Mouse (Mus musculus): ENCODE results near the gene Boc. TPM values are rescaled to one million over a fixed set of nuclear protein-coding genes. Genes with fewer than 3 reads are reported as not detected.

The Boc gene
- polyA plus RNA-seq, 1 experiment from 2014 or later: 4.7 TPM

GRCm38 (mm10) chr16:44496971-44497464 lies 61.7 kb downstream of the Boc start:
- Histone ChIP-seq H3K4me3 (ENCODE audit: low read depth, low read length) (no peak overlapping the region), H3K9ac (ENCODE audit: low read depth, low read length) (no peak overlapping the region), H3K27me3 (replicated peaks; ENCODE audit: control insufficient read depth, insufficient read depth, low read length) (no peaks in the 10 kb centered on the region), H3K9me3 (ENCODE audit: control insufficient read depth, low read length) (no peaks in the 10 kb centered on the region), H3K27ac (ENCODE audit: low read depth, low read length) (no peak overlapping the region), H3K4me1 (replicated peaks; ENCODE audit: control insufficient read depth, insufficient read depth, low read length) (0 out of 2 replicates have a peak, but pooled peaks cover 3% of the 10 kb centered on the region), H3K36me3 (ENCODE audit: control insufficient read depth, insufficient read depth, low read length) (no peaks in the 10 kb centered on the region; the same call in 1 of the 2 replicates), H3K4me2 (no peak overlapping the region)
- 67% methylated on average over 15 of the region's 15 CpGs for WGBS
- DNase-seq (ENCODE audit: low spot score): no peak
- ATAC-seq (replicated peaks; ENCODE audit: low FRiP score): no peak

GRCm38 (mm10) chr16:44494441-44495108 lies 64.1 kb downstream of the Boc start:
- no peaks in the 10 kb centered on the region for H3K9me3 ChIP-seq (ENCODE audit: control insufficient read depth, low read length)
- 0 out of 2 replicates have a peak, but pooled peaks cover 3% of the 10 kb centered on the region for H3K4me1 ChIP-seq (replicated peaks; ENCODE audit: control insufficient read depth, insufficient read depth, low read length)
- H3K9ac ChIP-seq (ENCODE audit: low read depth, low read length): no peak overlapping the region
- DNase-seq (ENCODE audit: low spot score) (no peak), ATAC-seq (replicated peaks; ENCODE audit: low FRiP score) (no peak)
- no peak overlapping the region for H3K4me3 ChIP-seq (ENCODE audit: low read depth, low read length)
- H3K27me3 ChIP-seq (replicated peaks; ENCODE audit: control insufficient read depth, insufficient read depth, low read length): no peaks in the 10 kb centered on the region
- no peak overlapping the region for H3K27ac ChIP-seq (ENCODE audit: low read depth, low read length)
- H3K36me3 ChIP-seq (ENCODE audit: control insufficient read depth, insufficient read depth, low read length): no peaks in the 10 kb centered on the region; the same call in none of the 2 replicates
- WGBS: 43% methylated on average over 8 of the region's 8 CpGs
- no peak overlapping the region for H3K4me2 ChIP-seq

GRCm38 (mm10) chr16:44493868-44494267 lies 64.8 kb downstream of the Boc start:
- H3K4me2 ChIP-seq: no peak overlapping the region
- no peak overlapping the region for H3K27ac ChIP-seq (ENCODE audit: low read depth, low read length)
- no peaks in the 10 kb centered on the region for H3K9me3 ChIP-seq (ENCODE audit: control insufficient read depth, low read length)
- 61% methylated on average over 6 of the region's 6 CpGs for WGBS
- DNase-seq (ENCODE audit: low spot score) (no peak), ATAC-seq (replicated peaks; ENCODE audit: low FRiP score) (no peak)
- no peak overlapping the region for H3K9ac ChIP-seq (ENCODE audit: low read depth, low read length)
- H3K4me3 ChIP-seq (ENCODE audit: low read depth, low read length): no peak overlapping the region
- H3K4me1 ChIP-seq (replicated peaks; ENCODE audit: control insufficient read depth, insufficient read depth, low read length): 0 out of 2 replicates have a peak, but pooled peaks cover 3% of the 10 kb centered on the region
- no peaks in the 10 kb centered on the region; the same call in none of the 2 replicates for H3K36me3 ChIP-seq (ENCODE audit: control insufficient read depth, insufficient read depth, low read length)
- H3K27me3 ChIP-seq (replicated peaks; ENCODE audit: control insufficient read depth, insufficient read depth, low read length): no peaks in the 10 kb centered on the region

- H3K27ac ChIP-seq (ENCODE audit: low read depth, low read length): no peak overlapping the region
- H3K4me2 ChIP-seq: no peak overlapping the region
- 82% methylated on average over 9 of the region's 9 CpGs for WGBS
- 0 out of 2 replicates have a peak, but pooled peaks cover 3% of the 10 kb centered on the region for H3K4me1 ChIP-seq (replicated peaks; ENCODE audit: control insufficient read depth, insufficient read depth, low read length)
- ATAC-seq (replicated peaks; ENCODE audit: low FRiP score): no peak
- no peaks in the 10 kb centered on the region; the same call in none of the 2 replicates for H3K36me3 ChIP-seq (ENCODE audit: control insufficient read depth, insufficient read depth, low read length)
- H3K27me3 ChIP-seq (replicated peaks; ENCODE audit: control insufficient read depth, insufficient read depth, low read length): no peaks in the 10 kb centered on the region
- H3K4me3 ChIP-seq (ENCODE audit: low read depth, low read length): no peak overlapping the region
- H3K9ac ChIP-seq (ENCODE audit: low read depth, low read length): no peak overlapping the region
- no peaks in the 10 kb centered on the region for H3K9me3 ChIP-seq (ENCODE audit: control insufficient read depth, low read length)
- DNase-seq (ENCODE audit: low spot score): no peak
Observed at GRCm38 (mm10) chr16:44492706-44493105, 66.0 kb downstream of the Boc start.

- H3K9ac ChIP-seq (ENCODE audit: low read depth, low read length): no peak overlapping the region
- 91% methylated on average over 6 of the region's 6 CpGs for WGBS
- 0 out of 2 replicates have a peak, but pooled peaks cover 3% of the 10 kb centered on the region for H3K4me1 ChIP-seq (replicated peaks; ENCODE audit: control insufficient read depth, insufficient read depth, low read length)
- no peaks in the 10 kb centered on the region for H3K9me3 ChIP-seq (ENCODE audit: control insufficient read depth, low read length)
- no peaks in the 10 kb centered on the region; the same call in none of the 2 replicates for H3K36me3 ChIP-seq (ENCODE audit: control insufficient read depth, insufficient read depth, low read length)
- DNase-seq (ENCODE audit: low spot score) (no peak), ATAC-seq (replicated peaks; ENCODE audit: low FRiP score) (no peak)
- no peak overlapping the region for H3K27ac ChIP-seq (ENCODE audit: low read depth, low read length)
- H3K4me3 ChIP-seq (ENCODE audit: low read depth, low read length): no peak overlapping the region
- no peaks in the 10 kb centered on the region for H3K27me3 ChIP-seq (replicated peaks; ENCODE audit: control insufficient read depth, insufficient read depth, low read length)
- H3K4me2 ChIP-seq: no peak overlapping the region
Observed at GRCm38 (mm10) chr16:44492151-44492550, 66.5 kb downstream of the Boc start.

GRCm38 (mm10) chr16:44491051-44491450 lies 67.6 kb downstream of the Boc start:
- Histone ChIP-seq H3K36me3 (ENCODE audit: control insufficient read depth, insufficient read depth, low read length) (no peaks in the 10 kb centered on the region; the same call in none of the 2 replicates), H3K27me3 (replicated peaks; ENCODE audit: control insufficient read depth, insufficient read depth, low read length) (no peaks in the 10 kb centered on the region), H3K27ac (ENCODE audit: low read depth, low read length) (no peak overlapping the region), H3K4me1 (replicated peaks; ENCODE audit: control insufficient read depth, insufficient read depth, low read length) (0 out of 2 replicates have a peak, but pooled peaks cover 3% of the 10 kb centered on the region), H3K4me3 (ENCODE audit: low read depth, low read length) (no peak overlapping the region), H3K9ac (ENCODE audit: low read depth, low read length) (no peak overlapping the region), H3K4me2 (no peak overlapping the region), H3K9me3 (ENCODE audit: control insufficient read depth, low read length) (no peaks in the 10 kb centered on the region)
- 84% methylated on average over 9 of the region's 9 CpGs for WGBS
- no peak for ATAC-seq (replicated peaks; ENCODE audit: low FRiP score)
- DNase-seq (ENCODE audit: low spot score): no peak

- no peak overlapping the region for H3K27ac ChIP-seq (ENCODE audit: low read depth, low read length)
- DNase-seq (ENCODE audit: low spot score): no peak
- H3K4me1 ChIP-seq (replicated peaks; ENCODE audit: control insufficient read depth, insufficient read depth, low read length): no peaks in the 10 kb centered on the region
- no peaks in the 10 kb centered on the region for H3K9me3 ChIP-seq (ENCODE audit: control insufficient read depth, low read length)
- ATAC-seq (replicated peaks; ENCODE audit: low FRiP score): no peak
- no peak overlapping the region for H3K4me2 ChIP-seq
- 82% methylated on average over 13 of the region's 13 CpGs for WGBS
- H3K4me3 ChIP-seq (ENCODE audit: low read depth, low read length): no peak overlapping the region
- H3K27me3 ChIP-seq (replicated peaks; ENCODE audit: control insufficient read depth, insufficient read depth, low read length): no peaks in the 10 kb centered on the region; the same call in 1 of the 2 replicates
- H3K9ac ChIP-seq (ENCODE audit: low read depth, low read length): no peak overlapping the region
- no peaks in the 10 kb centered on the region; the same call in none of the 2 replicates for H3K36me3 ChIP-seq (ENCODE audit: control insufficient read depth, insufficient read depth, low read length)
Observed at GRCm38 (mm10) chr16:44487194-44487593, 71.5 kb downstream of the Boc start.

DNA sequence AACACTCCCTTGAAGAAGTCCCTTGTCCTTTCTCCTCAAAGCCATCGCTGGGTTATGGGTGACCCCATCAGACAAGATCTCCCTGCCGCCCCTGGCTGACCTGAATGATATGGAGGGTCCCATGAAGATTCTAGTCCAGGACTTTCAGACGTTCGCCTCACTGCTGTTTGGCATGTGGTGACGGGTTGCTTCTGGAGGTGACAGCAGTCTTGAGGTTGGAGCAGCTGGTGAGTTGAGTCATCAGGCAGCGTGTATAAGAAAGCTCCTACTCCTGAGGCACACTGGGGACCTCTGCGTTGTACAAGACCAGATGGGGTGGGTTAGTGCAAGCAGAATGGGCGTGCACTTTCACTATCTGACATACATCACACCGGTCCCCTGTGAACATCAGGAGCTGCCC lies 72.1 kb downstream of the Boc start:
- H3K4me1 ChIP-seq (replicated peaks; ENCODE audit: control insufficient read depth, insufficient read depth, low read length): no peaks in the 10 kb centered on the region
- no peaks in the 10 kb centered on the region; the same call in 1 of the 2 replicates for H3K36me3 ChIP-seq (ENCODE audit: control insufficient read depth, insufficient read depth, low read length)
- no peak overlapping the region for H3K4me3 ChIP-seq (ENCODE audit: low read depth, low read length)
- ATAC-seq (replicated peaks; ENCODE audit: low FRiP score): no peak
- H3K4me2 ChIP-seq: no peak overlapping the region
- WGBS: 79% methylated on average over 9 of the region's 9 CpGs
- no peaks in the 10 kb centered on the region; the same call in 1 of the 2 replicates for H3K27me3 ChIP-seq (replicated peaks; ENCODE audit: control insufficient read depth, insufficient read depth, low read length)
- no peaks in the 10 kb centered on the region for H3K9me3 ChIP-seq (ENCODE audit: control insufficient read depth, low read length)
- no peak for DNase-seq (ENCODE audit: low spot score)
- H3K27ac ChIP-seq (ENCODE audit: low read depth, low read length): no peak overlapping the region
- H3K9ac ChIP-seq (ENCODE audit: low read depth, low read length): no peak overlapping the region

GRCm38 (mm10) chr16:44485691-44486090 lies 73.0 kb downstream of the Boc start:
- Histone ChIP-seq H3K9me3 (ENCODE audit: control insufficient read depth, low read length) (no peaks in the 10 kb centered on the region), H3K27me3 (replicated peaks; ENCODE audit: control insufficient read depth, insufficient read depth, low read length) (no peaks in the 10 kb centered on the region; the same call in 1 of the 2 replicates), H3K9ac (ENCODE audit: low read depth, low read length) (no peak overlapping the region), H3K4me1 (replicated peaks; ENCODE audit: control insufficient read depth, insufficient read depth, low read length) (no peaks in the 10 kb centered on the region), H3K27ac (ENCODE audit: low read depth, low read length) (no peak overlapping the region), H3K4me2 (no peak overlapping the region), H3K36me3 (ENCODE audit: control insufficient read depth, insufficient read depth, low read length) (no peaks in the 10 kb centered on the region), H3K4me3 (ENCODE audit: low read depth, low read length) (no peak overlapping the region)
- WGBS: 83% methylated on average over 8 of the region's 8 CpGs
- DNase-seq (ENCODE audit: low spot score) (no peak), ATAC-seq (replicated peaks; ENCODE audit: low FRiP score) (no peak; the same call in 1 of the 2 replicates)

Data from liver, embryonic 11.5 days (tissue).